Mouse (Mus musculus): ENCODE results near the gene S100a14.

S100a14 gene

DNA sequence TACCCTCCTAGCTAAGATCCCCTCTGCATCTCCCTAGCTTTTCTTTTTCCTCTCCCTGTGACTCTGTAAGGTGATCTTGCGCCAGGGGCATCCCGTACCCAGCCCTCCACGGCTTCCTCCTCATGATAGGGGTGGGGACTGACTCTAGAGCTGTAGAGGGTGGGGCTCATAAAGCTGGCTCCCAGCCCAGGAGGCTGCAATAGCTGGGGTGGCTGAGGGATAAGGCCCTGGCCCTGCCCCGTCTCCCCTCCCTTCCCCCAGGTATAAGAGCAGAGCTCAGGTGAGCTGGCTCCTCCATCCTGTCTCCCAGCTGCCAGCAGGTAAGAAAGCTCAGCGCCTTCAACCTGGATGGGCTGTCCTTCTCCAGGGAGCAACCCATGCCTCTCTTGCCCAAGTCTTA lies at the start of gene S100a14:
S100a14 (plus strand) TSS at position 277 of the 400 bp plus-strand sequence.
- in situ Hi-C loops (cut with MboI): no loop called here

DNA sequence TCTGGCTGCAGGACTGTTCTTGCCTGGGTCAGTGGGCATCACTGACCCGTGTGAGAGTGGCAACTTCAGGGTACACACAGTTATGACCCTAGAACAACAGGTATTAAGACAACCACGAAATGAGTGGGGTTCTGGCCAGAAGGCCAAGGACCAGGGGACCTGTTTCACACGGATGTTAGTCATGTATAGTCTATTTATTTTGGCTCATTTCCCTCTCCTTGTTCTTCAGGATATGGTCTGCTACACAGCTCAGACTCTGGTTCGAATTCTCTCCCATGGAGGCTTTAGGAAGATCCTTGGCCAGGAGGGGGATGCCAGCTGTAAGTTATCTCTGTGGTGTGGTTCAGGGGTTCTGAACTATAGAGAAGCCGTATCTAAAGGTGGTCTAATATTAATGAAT lies 39.7 kb upstream of the S100a14 start:
- in situ Hi-C loops (cut with MboI): no loop called here

- in situ Hi-C loops (cut with MboI): no loop called here
These were observed 38.1 kb upstream of the S100a14 start for GRCm38 (mm10) chr3:90488576-90488975.

DNA sequence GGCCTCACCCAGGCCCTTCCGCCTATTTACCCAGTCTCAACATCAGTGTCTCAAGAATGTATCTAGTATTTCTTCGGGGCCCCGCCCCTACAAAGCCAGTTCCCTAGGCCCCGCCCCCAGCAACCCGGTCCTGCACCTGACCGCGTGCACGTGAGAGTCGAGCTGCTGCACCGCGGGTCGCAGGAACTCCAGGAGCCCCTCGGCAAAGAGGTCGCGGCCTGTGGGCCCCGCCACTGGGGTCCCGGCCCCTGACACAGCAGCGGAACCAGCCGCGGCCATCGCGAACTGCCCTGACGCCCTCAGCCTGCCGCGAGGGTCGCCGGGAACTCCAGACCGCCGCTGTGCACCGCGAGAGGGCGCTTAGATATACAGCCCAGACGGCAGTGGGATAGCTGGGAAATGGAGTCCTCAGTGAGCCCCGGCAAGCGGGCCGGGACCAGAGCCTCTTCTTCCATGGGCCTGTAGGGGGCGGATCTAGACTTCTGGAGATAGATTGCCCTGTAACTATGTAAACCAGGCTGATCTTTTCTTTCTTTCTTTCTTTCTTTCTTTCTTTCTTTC lies 35.9 kb upstream of the S100a14 start, which contains the start of gene Snapin:
Snapin (minus strand) TSS at position 338 of the 561 bp plus-strand sequence.
- in situ Hi-C loops (cut with MboI): no loop called here

DNA sequence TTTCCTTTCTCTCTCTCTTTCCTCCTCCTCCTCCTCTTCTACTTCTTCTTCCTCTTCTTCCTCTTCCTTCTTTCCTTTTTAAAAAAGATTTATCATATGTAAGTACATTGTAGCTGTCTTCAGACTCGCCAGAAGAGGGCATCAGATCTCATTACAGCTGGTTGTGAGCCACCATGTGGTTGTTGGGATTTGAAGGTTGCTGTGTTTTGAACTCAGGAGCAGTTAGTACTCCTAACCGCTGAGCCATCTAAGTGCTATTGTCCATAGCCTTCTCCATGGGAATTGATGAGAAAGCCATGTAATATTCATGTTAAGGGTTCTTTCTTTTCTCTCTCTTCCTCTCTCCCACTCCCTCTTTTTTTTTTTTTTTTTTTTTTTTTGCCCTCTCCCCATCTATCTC lies 35.3 kb upstream of the S100a14 start:
- in situ Hi-C loops (cut with MboI): no loop called here

DNA sequence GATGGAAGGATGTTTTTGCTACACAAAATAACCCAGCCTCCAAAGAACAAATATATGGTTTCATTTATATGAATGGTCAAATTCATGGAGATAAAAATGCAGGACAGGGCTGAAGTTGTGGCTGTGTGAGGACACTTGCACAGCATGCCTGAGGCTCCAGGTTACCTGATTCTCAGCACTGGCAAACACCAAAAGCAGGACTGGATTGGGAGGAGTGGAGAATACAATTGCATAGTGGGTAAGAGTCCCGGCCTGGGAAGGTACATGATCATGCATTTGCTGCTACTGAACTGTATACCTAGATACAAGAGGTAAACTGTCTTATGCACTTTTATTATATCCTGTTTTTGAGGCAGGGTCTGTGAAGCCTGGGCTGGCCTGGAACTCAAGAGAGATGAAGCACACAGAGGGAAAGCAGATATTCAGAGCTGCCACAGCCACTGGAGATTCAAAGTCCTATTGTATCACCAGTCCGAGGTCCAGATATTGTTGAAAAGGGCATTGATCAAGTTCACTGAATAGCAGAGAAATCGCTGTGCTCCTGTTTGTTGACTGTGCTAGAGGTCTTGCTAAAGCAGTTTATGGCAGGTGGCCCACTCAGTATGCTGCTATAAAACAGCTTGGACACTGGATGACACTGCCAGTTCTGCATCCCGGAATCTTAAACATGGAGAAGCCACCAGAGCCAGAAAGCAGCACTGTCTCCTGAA lies 32.7 kb upstream of the S100a14 start:
- in situ Hi-C loops (cut with MboI): no loop called here

DNA sequence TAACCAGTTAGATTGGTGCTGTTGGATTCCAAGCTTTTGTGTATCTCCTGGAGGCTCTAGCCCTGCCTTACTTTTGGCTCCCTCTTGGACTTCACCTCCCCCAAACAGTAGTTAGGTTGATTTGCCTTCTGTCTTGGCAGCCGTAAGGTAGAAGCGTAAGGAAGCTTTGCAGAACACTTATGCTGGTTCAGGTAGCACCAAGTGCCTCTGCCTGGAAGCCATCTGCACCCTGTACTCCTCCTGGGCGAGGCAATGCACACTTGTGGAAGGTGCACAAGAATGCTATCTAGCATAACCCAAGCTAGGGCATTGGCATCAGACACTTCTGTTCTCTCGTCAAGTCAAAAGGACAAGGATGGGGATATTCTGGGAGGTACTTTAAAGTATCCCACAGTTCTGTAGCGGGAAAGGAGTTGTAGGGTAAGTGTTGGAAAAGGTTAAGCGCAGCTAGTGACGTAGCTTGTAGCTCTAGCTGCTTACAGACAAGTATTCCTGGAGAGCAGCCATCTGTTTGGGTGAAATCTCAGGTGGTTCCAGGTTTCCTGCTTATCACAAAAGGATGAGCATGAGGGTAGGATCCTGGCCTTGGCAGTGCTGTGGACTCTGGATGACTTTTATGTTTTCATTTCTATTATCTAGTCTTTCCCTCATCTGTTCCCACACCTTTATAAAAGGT lies 30.7 kb upstream of the S100a14 start:
- in situ Hi-C loops (cut with MboI): no loop called here

DNA sequence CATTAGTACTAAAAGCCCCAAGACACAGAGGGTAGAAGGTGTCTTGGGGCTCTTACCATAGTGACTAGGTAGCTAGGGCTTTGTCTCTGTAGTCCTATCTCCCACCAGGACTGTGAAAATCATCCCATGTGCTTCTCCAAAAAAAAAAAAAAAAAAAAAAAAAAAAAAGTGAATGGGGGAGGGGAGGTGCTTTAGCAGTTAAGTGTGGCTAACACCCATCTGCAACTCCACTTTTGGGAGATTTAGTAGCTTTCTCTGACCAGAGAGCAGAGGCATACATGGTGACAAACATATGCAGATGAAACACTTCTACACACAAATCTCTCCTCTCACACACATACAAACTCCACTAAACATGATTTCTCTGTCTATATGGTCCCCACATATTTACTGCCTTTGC lies 29.1 kb upstream of the S100a14 start:
- in situ Hi-C loops (cut with MboI): no loop called here

GRCm38 (mm10) chr3:90503444-90503843 lies 23.2 kb upstream of the S100a14 start:
- in situ Hi-C loops (cut with MboI): no loop called here

GRCm38 (mm10) chr3:90505216-90505615 lies 21.4 kb upstream of the S100a14 start:
- in situ Hi-C loops (cut with MboI): no loop called here

DNA sequence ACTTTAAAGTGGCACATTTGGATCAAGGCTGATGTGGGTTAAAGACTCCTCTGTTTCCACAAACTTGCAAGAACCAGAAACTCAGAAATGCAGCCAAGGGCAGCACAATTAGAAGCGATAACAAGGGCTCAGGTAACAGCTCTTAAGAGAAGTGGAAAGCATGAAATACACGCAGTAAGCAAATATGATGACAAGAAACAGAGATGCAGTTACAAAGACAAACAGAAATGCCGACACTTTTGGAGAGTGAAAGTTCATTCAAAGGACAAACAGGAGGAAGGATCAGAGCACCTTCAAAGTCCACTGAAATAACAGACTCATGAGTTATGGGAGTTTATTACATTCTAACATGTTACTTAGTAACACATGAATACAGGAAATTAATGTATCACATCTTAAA lies 20.3 kb upstream of the S100a14 start:
- in situ Hi-C loops (cut with MboI): no loop called here

- in situ Hi-C loops (cut with MboI): no loop called here
These were observed 18.2 kb upstream of the S100a14 start for GRCm38 (mm10) chr3:90508287-90508949.

- in situ Hi-C loops (cut with MboI): no loop called here
These were observed 17.5 kb upstream of the S100a14 start, which contains the start of gene Chtop for GRCm38 (mm10) chr3:90508950-90509746. TSS of gene Chtop (minus strand) at chr3:90509498.

- in situ Hi-C loops (cut with MboI): loop anchor here (10.0 kb wide), 1 partner anchor 105 kb away; the partner anchor contains the start of gene S100a6
These were observed 16.9 kb upstream of the S100a14 start for GRCm38 (mm10) chr3:90509747-90510123.

- in situ Hi-C loops (cut with MboI): loop anchor here (10.0 kb wide), 1 partner anchor 103 kb away; the partner anchor contains the start of gene S100a6
These were observed 14.4 kb upstream of the S100a14 start for GRCm38 (mm10) chr3:90512276-90512675.

DNA sequence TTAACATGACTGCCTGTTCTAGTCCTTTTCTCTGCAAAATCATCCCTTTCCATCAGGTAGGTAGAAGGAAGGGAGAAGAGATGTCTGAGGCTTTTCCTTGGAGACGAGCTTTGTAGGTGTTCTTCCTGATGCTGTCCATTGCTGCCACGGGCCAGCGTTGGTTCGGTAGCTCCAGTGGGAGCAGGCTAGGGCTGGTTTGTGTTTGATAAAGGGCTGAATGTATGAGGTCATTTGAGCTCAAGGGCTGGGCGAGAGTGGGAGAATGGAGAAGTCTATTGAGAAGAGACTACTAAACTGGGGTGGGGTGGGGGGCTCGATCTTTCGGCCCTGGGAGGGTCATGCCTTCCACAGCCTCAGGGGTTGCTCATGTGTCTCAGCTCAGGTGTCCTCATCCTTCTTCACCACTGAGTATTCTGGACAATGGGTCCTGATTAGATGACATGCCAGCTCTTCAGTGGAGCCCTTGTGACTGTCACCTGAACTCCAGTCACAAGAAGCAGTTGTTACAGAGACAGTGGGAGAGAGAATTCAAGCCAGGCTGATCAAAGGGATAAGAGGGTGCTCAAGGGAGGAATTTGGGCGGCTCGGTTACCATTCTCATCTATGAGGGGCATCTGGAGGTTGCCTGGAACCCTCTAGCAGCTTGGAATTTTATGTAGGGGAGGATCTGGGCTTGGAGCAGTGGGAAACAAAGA lies 13.6 kb upstream of the S100a14 start:
- in situ Hi-C loops (cut with MboI): loop anchor here (10.0 kb wide), 1 partner anchor 102 kb away; the partner anchor contains the start of gene S100a6

- in situ Hi-C loops (cut with MboI): loop anchor here (10.0 kb wide), 1 partner anchor 101 kb away; the partner anchor contains the start of gene S100a6
These were observed 12.7 kb upstream of the S100a14 start, which contains the start of the genes S100a1 and S100a13 for GRCm38 (mm10) chr3:90513796-90514590. TSS of gene S100a1 (minus strand) at chr3:90514392. TSS of gene S100a13 (plus strand) at chr3:90514435.

DNA sequence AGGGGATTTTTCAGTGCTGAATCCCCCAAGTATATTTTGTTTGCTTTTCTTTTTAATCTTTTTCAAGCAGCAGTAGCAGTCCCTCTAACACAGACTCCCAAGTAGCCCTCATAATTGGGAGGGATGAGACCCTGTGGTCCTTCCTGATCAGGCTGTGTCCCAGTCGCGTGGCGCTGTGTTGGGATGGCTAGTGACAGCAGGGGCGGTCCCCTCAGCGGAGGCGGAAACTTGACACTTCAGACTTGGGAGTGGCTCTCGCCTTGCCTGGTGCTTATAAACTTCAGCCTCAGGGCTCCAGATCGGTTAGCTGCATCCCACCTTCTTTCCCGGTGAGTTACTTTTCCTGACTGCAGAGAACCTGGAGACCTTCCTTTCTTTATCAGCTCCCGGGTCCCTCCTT lies 12.0 kb upstream of the S100a14 start:
- in situ Hi-C loops (cut with MboI): loop anchor here (10.0 kb wide), 1 partner anchor 100 kb away; the partner anchor contains the start of gene S100a6

DNA sequence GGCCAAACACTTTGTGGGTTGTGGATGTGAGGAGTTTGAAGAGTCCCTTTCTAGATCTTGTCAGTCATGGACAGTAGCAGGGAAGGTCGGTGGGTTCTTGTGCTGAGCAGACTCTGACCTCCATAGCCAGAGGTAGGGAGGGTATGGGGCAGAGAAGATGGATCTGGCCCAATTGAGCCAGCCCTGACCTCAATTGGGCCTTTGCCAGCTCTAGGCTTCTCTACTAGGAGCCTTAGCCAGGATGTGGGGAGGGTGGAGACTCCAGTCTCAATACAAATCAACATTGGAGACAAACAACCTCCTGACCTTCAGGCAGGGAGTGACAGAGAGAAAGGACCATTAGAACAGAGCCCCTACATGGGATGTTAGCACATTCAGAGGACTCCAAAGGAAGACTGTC lies 11.4 kb upstream of the S100a14 start:
- in situ Hi-C loops (cut with MboI): loop anchor here (10.0 kb wide), 1 partner anchor 100 kb away; the partner anchor contains the start of gene S100a6

All from mature B cell (primary cell).